Mouse (Mus musculus) T-helper 1 cell (primary cell): ENCODE measurements around the gene Ier3.

Experiments used
- in situ Hi-C: fragments of 300-600 bp; cut with MboI, MseI; formaldehyde crosslinking; loops from one replicate; pipeline ENCODE4 v1.15.1; 2025; ENCODE audit warnings: high pct_unique_total_duplicates

The Ier3 gene

DNA sequence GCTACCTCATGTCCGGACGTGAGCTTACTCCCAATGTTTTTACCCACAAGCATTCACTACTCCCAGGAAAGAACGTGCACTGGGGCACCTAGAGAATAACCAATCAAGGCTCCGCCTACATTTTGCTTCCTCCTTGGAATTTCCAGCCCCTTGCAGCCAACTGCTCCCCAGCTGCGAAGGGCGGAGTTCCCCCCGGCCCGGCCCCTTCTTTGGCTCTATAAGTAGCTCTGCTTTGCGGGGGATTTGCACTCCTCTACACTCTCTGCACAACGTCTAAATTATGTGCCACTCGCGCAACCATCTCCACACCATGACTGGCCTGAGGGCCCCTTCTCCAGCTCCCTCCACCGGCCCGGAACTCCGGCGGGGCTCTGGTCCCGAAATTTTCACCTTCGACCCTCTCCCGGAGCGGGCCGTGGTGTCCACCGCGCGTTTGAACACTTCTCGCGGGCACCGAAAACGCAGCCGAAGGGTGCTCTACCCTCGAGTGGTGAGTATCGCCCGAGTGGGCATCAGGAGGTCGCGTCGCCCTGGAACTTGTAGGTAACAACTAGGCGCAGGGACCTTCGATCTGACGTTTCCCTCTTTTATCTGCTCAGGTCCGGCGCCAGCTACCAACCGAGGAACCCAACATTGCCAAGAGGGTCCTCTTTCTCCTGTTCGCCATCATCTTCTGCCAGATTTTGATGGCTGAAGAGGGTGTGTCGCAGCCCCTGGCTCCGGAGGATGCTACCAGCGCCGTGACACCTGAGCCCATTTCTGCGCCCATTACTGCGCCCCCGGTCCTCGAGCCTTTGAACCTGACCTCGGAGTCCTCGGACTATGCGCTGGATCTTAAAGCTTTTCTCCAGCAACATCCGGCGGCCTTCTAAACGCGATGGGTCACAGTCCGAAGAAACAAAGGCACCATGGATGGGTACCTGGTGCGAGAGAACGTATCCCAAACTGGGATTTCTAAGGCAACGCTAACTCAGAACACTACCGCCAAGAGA is at the start of gene Ier3:
Gene Ier3, plus strand, starts transcription at position 246 of the 992 bp plus-strand sequence.
- in situ Hi-C loops = no loop called here

- in situ Hi-C loops = no loop called here
Measured at GRCm38 (mm10) chr17:35776811-35777609, 44.5 kb upstream of the Ier3 start.

DNA sequence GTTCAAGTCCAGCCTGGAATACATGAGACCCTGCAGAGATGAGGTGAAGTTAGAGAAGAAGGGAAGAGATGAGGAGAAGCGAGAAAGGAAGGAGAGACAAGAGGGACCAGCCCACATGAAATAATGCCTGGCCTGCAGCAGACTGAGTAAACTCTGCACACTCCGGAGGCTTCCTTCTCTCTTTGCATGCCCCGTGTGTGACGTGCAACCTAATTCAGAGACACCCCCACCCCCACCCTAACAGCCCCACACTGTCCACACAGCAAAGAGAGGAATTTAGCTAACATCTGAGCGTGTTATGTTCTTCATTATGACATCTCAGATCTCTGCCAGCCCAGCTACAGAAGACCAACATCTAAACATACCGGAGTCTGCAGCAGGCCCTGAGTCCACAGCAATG is 42.5 kb upstream of the Ier3 start:
- in situ Hi-C loops = no loop called here

DNA sequence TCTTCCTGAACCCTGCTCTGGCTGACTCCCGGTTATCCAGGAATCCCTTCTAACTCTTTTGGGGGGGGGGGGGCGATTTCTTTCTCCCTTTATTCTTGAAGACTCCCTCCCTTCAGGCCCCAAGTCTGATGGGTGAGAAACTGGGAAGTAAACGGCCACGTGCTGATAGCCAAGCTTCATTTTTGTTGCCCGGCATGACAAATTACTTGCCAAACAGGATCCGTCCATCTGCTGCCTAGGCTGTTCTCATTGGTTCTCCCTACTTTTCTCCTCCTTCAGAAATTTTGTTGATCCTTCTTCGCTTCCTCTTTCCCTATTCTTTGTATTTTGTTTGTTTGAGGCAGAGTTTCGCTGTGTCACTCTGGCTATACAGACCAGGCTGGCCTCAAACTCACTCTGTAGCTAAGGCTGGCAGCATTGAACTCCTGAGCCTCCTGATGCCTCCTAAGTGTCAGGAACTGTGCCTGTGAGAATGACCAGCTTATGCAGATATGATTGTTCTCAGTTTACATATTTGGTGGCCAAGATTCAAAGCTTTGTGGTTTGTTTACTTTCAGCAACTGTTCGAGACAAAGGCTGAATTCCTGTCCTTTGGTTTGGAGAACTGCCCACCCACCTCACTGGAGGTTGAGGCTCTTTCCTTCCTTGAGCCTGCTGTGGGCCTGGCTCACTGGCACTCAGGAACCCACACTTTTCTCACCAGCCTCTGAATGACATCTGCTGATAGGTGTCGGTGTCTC is 41.8 kb upstream of the Ier3 start:
- in situ Hi-C loops = no loop called here

DNA sequence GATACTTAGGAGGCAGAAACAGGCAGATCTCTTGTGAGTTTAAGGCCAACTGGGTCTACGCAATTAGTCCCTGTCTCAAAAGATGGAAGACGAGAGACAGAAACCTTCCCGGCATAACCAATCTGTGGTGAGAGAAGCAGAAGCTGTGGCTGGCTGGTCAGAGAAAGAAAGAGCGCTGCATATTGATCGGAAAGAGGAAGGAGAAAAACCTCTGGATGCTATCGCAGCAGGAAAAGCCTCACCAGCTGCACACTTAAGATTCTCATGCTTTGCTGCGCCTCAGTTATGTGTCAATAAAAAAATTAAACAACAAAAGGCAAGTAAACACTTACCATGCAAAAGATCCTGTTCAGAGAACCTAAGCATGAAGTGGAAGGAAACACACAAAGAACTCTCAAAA is 41.1 kb upstream of the Ier3 start:
- in situ Hi-C loops = no loop called here

DNA sequence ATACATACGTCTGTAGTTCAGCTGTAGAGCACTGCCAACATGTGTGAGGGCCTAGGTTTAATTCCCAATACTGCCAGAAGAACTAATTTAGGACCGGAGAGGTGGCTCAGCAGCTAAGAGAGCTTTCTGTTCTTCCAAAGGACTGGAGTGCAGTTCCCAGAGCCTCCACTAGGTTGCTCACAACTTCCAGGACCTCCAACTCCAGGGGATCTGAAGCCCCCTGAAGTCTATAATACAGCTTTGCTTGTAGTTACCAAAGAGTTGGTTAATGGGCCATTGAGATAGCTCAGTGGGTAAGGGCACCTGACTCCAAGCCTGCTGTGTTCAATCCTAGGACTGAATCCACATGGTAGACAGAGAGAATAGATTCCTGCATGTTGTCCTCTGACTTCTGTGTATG is 39.1 kb upstream of the Ier3 start:
- in situ Hi-C loops = no loop called here

DNA sequence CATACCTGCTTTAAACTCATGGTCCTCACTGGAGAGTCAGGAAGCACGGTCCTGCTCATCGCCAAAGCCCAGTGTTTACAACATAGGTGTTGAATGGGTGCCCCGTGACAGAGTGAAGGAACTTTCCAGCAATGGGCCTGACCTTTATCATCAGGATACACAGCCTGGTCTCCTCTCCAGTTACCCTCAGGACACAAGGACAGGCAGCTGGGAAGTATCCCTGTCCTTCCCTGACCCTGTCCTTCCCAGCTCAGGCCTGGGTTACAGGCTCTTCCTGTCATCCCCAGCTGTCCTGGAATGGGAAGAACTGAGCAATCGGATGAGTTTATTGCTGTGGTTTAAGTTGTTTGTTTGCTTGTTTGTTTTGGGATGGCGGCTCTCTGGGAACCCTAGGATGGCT is 38.6 kb upstream of the Ier3 start:
- in situ Hi-C loops = no loop called here

DNA sequence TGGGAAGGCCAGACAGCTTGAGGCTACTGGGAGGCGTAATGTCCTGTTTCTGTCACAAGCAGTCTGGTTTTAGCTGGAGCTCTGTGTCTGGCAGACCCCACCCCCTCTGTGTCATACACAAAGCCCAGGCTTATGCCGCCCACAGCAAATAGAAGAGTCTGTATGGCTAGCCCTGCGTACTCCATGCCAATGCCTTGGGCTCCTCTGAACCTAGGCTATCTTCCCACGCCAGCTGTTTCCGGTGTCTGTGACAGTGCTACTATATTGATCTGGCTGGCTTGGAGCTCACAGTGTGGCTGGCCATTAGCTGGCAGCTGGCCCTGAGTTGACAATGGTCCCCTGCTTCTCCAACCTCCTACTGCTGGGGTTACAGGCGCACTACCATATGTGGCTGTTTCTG is 37.5 kb upstream of the Ier3 start:
- in situ Hi-C loops = no loop called here

- in situ Hi-C loops = no loop called here
Measured at GRCm38 (mm10) chr17:35785140-35785539, 36.3 kb upstream of the Ier3 start.

DNA sequence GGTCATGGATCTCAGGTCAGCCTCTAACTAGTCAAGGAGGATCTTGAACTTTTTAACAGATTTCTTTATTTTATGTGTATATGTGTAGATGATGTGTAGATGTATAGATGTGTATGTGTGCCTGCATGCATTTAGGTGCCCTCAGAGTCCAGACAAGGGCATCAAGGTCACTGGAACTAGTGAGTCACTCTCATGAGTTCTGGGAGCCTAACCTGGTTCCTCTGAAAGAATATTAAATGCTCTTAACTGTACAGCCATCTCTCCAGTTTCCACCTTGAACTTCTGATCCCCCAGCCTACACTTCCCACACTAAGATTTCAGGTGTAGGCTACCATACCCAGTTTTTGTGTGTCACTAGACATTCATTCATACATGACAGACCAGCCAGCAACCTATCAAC is 34.0 kb upstream of the Ier3 start:
- in situ Hi-C loops = no loop called here

DNA sequence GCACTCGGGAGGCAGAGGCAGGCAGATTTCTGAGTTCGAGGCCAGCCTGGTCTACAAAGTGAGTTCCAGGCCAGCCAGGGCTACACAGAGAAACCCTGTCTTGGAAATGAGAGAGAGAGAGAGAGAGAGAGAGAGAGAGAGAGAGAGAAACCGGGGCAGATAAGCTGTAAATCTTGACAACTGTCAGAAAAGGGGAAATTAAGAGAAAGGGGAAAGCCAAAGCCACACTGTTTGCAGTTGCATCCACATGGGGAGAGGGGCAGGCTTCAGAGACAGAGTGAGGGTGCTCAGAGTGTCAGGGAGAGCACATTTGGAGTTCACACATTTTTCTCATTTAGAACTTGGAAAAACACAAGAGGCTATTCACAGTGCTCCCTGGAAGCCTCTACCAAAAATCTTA is 33.5 kb upstream of the Ier3 start:
- in situ Hi-C loops = no loop called here

- in situ Hi-C loops = no loop called here
Measured at GRCm38 (mm10) chr17:35790933-35791332, 30.6 kb upstream of the Ier3 start.

DNA sequence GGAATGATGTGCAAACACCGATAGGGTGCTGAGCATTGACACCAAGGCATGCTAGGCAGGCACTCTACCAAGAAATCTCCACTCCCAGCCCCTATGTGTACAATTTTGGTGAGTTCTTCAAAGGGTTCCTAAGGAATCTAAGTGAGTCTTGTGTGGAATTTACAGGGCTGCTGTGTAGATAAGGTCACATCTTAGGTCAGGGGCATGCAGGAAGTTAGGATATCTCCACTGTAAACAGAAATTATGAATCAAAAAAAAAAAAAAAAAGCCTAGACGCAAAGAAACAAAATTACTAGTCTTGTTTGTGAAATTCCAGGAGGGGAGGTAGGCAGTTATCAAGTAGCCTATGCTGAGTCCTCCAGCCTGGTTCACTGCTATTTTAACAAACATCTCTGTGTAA is 28.6 kb upstream of the Ier3 start:
- in situ Hi-C loops = no loop called here

DNA sequence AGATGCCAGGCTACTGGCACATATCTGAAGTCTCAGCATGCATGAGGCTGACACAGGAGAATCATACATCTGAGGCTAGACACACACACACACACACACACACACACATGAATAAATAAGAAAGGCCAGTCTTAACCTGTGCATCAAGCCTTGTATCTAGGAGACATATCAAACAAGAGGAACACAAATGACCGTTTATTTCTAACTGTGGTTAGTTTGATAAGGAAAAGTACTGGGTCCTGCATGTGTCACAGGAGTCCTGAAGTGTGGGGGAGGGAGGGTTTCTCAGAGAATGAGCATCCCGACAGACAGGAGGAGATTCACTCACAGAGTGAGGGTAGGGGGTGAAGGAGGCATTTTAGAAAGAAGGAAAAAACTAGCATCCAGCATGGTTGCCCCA is 26.4 kb upstream of the Ier3 start:
- in situ Hi-C loops = no loop called here

- in situ Hi-C loops = no loop called here
Measured at GRCm38 (mm10) chr17:35795656-35796055, 25.8 kb upstream of the Ier3 start.

- in situ Hi-C loops = no loop called here
Measured at GRCm38 (mm10) chr17:35796835-35797234, 24.6 kb upstream of the Ier3 start.

DNA sequence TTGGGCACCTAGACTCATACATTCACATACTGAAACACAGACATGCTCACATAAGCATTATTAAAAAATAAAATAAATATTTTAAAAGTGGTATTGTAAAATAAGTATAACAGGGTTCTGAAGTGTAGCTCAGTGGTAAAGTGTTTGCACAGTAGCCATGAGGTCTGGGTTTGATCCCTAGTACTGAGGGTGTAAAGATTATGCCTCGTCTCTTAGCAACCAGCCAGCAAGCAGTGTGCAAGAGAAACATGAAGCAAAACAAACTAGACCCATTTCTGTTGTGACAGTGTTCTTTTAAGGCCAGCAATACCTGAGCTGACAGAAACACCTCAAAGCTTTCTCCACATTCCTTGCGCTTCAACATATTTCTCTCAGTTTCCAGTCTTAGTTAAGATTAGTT is 20.6 kb upstream of the Ier3 start:
- in situ Hi-C loops = no loop called here

DNA sequence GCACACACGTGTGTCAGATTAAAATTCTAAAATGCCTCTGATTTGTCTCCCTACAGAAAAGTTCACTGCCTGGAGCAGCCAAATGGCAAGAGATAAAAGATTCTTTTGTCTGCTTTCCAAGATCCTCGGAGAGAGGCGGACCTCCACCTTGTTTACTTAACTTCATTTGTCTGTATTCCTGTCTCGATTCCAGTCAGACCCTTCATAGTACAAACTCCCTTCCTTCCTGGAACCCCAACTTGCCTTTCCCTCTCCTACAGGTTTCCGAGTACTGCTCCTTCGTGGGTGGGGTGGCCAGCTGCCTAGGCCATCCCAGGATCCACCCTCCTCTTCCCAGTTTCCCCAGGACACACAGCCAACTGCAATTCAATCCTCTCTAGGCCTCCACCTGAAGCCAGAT is 18.5 kb upstream of the Ier3 start:
- in situ Hi-C loops = no loop called here

DNA sequence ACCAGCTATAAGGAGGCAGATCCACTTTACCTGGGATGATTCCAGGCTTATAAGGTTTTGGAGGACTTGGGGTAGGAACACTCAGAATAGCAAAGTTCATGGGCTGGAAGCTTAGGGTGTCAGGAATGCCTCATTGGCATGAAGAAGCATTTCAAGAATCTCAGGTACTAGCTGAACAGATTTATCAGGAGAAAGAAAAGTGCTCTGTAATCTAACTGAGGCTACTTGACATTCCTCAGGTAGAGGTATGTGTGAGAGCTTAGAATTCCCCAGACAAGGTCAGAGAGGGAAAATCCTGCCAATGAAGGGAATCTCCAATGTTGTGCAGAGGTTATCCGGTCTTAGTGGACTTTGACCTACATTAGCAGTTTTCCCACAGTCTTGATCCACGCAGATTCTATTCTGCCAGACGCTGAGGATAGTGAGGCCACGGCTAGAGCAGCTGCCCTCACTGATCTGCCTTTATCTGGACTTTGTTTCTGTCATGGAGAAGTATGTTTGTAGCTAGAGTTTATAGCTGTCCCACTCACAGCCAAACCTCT is 17.6 kb upstream of the Ier3 start:
- in situ Hi-C loops = no loop called here

GRCm38 (mm10) chr17:35808073-35808472 is 13.4 kb upstream of the Ier3 start:
- in situ Hi-C loops = no loop called here

DNA sequence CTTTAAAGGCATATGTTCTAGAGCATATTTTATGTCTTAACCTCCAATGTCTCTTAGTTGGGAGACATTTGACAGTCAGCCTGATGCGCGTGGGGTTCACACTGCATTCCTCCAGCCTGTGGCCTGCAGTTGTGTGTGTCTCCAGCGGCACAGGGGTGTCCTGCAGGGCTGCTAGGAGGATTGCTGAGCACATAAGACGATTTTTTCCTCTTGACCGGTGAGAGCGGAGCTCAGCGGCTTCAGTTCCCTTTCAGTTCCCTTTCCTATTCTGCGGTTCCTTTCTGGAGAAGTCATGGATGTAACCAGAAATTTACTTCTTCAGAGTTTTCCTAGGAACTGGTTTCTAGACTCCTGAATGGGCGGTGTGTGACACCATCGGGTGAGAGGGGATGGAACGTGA is 12.1 kb upstream of the Ier3 start:
- in situ Hi-C loops = no loop called here
